Mouse (Mus musculus): Measurements from ENCODE around the gene Tph1. TPM values are rescaled to one million over a fixed set of nuclear protein-coding genes. Genes with fewer than 3 reads are reported as not detected.

Tph1 gene
- polyA plus RNA-seq, 1 experiment from 2014 or later: 2.2 TPM

DNA sequence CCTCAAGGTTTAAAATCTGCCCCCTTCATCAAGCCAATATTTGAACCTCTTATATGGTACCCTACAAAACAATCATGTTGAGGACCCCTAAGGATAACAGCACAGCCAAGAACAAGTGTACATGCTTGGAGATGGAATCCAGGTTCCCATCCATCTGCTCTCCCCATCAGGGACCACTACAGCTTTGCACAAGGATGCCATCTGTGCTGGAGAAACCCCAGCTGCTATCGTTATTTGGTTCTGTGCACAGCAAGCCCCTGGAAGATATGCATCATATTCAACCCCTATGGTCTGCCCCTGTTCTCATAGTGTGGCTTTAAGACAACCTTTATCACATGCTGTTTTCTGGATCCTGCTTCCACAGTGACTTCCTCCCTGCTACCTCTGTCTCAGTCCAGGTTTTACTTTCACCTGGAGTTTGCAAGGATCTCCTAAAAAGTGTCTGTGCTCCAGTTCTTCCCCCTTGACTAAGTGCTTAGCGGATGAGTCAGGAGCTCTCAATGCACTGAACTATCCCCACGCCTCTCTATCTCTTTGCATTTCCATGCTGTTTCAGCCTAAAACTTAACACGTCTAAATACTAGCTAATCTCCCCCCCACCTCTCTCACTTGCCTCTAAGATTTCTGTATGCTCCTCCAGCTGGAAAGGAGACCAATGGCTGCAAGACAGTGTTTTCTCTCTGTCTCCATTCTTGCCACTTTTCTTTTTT is 23.8 kb downstream of the Tph1 start:
- H3K9ac ChIP-seq: no peak overlapping the region
- no peaks in the 10 kb centered on the region for H3K27me3 ChIP-seq
- ATAC-seq (ENCODE audit: insufficient number of reproducible peaks, low FRiP score, low TSS enrichment, low read depth): no peak
- 72% methylated on average over 4 of the region's 4 CpGs for WGBS
- H3K9me3 ChIP-seq (replicated peaks): no peaks in the 10 kb centered on the region
- no peak overlapping the region for H3K4me2 ChIP-seq (replicated peaks)
- H3K4me3 ChIP-seq (replicated peaks): no peak overlapping the region
- H3K4me1 ChIP-seq: no peaks in the 10 kb centered on the region
- H3K27ac ChIP-seq (replicated peaks): no peak overlapping the region
- no peaks in the 10 kb centered on the region for H3K36me3 ChIP-seq

DNA sequence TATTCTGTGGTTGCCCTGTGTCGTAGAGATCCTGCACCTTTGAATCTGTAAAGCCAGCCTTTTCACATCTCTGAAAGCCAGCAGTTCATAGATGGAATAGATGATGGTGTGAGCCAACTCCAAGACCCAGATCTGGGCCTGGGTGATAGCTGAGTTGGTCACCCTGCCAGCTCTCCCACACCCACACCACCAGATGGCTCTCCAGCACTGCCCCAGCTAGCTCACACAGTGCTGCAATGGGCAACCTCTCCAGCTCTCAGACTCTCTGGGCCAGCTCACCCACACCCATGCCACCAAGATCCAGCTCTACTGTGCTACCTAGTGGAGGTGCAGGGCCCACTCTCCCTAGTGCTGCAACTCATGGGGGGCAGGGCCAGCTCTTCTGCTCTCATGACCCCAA is 29.2 kb downstream of the Tph1 start:
- no peaks in the 10 kb centered on the region for H3K9me3 ChIP-seq (replicated peaks)
- no peak for ATAC-seq (ENCODE audit: insufficient number of reproducible peaks, low FRiP score, low TSS enrichment, low read depth)
- H3K9ac ChIP-seq: no peak overlapping the region
- 86% methylated on average over 1 of the region's 1 CpGs for WGBS
- H3K4me2 ChIP-seq (replicated peaks): no peak overlapping the region
- no peaks in the 10 kb centered on the region for H3K36me3 ChIP-seq
- no peak overlapping the region for H3K27ac ChIP-seq (replicated peaks)
- H3K4me3 ChIP-seq (replicated peaks): no peak overlapping the region
- 0 out of 2 replicates have a peak, but pooled peaks cover 3% of the 10 kb centered on the region for H3K27me3 ChIP-seq
- peaks cover 12% of the 10 kb centered on the region for H3K4me1 ChIP-seq

DNA sequence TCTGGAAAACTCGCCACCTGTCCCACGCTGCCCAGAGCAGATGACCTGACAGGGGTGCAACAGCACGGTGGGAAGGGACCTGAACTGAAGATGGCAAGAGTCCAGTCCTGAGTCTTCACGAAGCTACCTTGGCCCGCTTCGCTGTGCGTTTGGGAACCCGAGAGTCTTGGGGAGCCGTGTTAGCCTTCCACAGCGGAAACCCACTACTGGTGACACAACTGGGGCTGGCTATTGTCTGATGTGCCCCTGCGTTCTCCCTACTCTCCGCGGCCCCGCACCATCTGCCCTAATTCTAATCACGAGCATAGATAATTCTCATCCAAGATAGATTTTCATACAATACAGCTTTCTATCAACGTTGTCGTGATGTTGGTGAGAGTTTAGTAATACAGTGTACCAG is 32.3 kb downstream of the Tph1 start:
- H3K4me1 ChIP-seq: peaks cover 12% of the 10 kb centered on the region
- peak overlapping the region; percentile 84 for H3K4me2 ChIP-seq (replicated peaks)
- peak overlapping the region; percentile 79; the same call in 1 of the 2 replicates for H3K9ac ChIP-seq
- 21% methylated on average over 17 of the region's 17 CpGs for WGBS
- no peaks in the 10 kb centered on the region for H3K9me3 ChIP-seq (replicated peaks)
- peak; percentile 44 for ATAC-seq (ENCODE audit: insufficient number of reproducible peaks, low FRiP score, low TSS enrichment, low read depth)
- no peak overlapping the region for H3K27ac ChIP-seq (replicated peaks)
- H3K36me3 ChIP-seq: no peaks in the 10 kb centered on the region
- 0 out of 2 replicates have a peak, but pooled peaks cover 3% of the 10 kb centered on the region for H3K27me3 ChIP-seq
- peak overlapping the region; percentile 73 for H3K4me3 ChIP-seq (replicated peaks)

DNA sequence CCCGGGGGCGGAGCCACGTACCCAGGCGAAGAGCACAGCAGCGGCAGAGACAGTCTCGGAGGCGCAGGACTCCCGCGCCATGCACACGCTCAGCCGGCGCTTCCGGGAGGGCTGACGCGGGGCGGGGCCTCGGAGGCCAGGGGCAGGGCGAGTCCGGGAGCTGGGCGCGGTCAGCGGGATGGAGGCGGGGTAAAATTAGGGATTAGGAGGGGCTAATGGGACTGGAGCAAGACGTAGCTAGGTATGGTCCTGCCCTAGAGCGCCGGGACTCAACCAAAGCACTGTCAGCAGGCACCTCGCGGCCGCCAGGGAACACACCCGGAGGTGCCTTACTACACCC is 32.7 kb downstream of the Tph1 start, which contains the start of gene Sergef:
Sergef (minus strand) TSS at position 116 of the 340 bp plus-strand sequence.
- no peaks in the 10 kb centered on the region for H3K36me3 ChIP-seq

DNA sequence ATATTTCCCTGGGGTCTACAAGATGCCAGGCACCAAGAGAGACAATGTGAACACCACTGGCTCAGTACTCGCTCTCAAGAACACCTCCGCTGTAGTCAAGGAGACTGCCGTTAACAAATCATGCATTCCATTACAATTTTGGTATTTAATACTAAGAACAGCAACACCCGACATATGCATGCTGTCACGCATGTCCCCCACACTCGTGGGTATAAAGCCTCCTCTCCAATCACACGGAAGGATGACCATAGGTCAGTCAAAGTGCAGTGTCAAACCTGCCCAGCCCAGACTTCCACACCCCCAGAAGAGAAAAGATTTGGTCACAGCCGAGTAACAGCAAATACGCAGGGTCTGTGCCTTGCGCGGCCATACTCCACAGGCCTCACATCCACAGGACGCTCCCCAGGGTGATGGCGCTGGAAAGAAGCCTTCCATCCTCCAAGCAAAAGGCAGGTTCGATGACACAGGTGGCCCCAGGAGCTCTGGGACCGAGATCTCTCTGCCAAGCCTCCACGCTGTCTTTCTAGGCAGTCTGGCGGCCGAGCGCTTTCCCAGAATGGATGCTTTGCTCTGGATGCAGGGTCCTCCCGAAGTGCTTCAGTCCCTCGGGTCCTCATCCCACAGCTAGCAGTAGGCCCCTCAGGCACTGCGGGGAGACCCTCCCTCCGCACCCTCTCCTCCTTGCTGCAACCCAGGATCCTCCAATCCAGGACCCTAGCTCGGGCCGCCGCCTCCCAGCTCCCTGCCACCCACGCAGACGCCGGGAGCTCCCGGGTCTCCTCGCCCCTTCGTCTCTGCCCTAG is 33.2 kb downstream of the Tph1 start:
- H3K27me3 ChIP-seq: 0 out of 2 replicates have a peak, but pooled peaks cover 3% of the 10 kb centered on the region
- H3K4me1 ChIP-seq: peaks cover 12% of the 10 kb centered on the region
- peak overlapping the region; percentile 84 for H3K4me2 ChIP-seq (replicated peaks)
- no peaks in the 10 kb centered on the region for H3K9me3 ChIP-seq (replicated peaks)
- peak overlapping the region; percentile 58; the same call in 1 of the 2 replicates for H3K27ac ChIP-seq (replicated peaks)
- no peaks in the 10 kb centered on the region for H3K36me3 ChIP-seq
- no peak; the same call in 1 of the 2 replicates for ATAC-seq (ENCODE audit: insufficient number of reproducible peaks, low FRiP score, low TSS enrichment, low read depth)
- WGBS: 8% methylated on average over 32 of the region's 32 CpGs
- peak overlapping the region; percentile 73 for H3K4me3 ChIP-seq (replicated peaks)
- peak overlapping the region; percentile 79 for H3K9ac ChIP-seq

More for the DNA sequence above, 32.7 kb downstream of the Tph1 start, which contains the start of gene Sergef:
- H3K9ac ChIP-seq: peak within 1 kb of the TSS; percentile 79
- 0 out of 2 replicates have a peak, but pooled peaks cover 3% of the 10 kb centered on the region for H3K27me3 ChIP-seq
- WGBS: 2% methylated on average over 30 of the region's 30 CpGs
- H3K27ac ChIP-seq (replicated peaks): peak within 1 kb of the TSS; percentile 58; the same call in 1 of the 2 replicates
- H3K9me3 ChIP-seq (replicated peaks): no peaks in the 10 kb centered on the region
- peak within 1 kb of the TSS; percentile 73 for H3K4me3 ChIP-seq (replicated peaks)
- H3K4me1 ChIP-seq: peaks cover 12% of the 10 kb centered on the region
- ATAC-seq (ENCODE audit: insufficient number of reproducible peaks, low FRiP score, low TSS enrichment, low read depth): peak; percentile 93
- peak within 1 kb of the TSS; percentile 84 for H3K4me2 ChIP-seq (replicated peaks)

DNA sequence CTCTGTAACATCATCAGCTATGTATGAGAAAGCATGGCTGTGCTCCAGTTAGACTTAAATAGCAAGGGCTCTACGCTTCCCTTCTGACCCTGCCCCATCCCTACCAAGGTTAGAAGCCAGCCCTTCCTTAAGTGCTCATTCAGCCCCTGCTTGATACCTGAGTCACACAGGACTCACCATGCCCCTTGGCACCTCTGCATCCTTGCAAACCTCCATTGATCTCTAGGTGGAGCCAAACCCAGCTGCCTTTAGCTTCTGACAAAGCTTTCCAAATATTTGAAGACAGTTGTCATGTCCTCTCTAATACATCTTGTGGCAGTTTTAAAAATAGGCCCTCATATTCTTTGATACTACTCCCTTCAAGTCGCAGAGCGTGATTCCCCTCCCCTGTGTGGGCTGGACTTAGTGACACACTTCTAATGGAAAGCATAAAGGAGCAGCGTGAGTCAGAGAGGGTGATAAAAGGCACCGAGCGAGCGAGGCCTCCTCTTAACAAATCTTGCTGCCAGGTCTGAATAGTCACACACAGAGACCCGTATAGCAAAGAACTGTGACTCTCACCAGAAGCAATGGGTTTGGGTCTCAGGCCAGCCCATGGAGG is 43.9 kb downstream of the Tph1 start:
- H3K4me2 ChIP-seq (replicated peaks): no peak overlapping the region
- H3K4me3 ChIP-seq (replicated peaks): no peak overlapping the region
- WGBS: 80% methylated on average over 8 of the region's 8 CpGs
- no peak for ATAC-seq (ENCODE audit: insufficient number of reproducible peaks, low FRiP score, low TSS enrichment, low read depth)
- no peaks in the 10 kb centered on the region for H3K27me3 ChIP-seq
- H3K36me3 ChIP-seq: 0 out of 2 replicates have a peak, but pooled peaks cover 15% of the 10 kb centered on the region
- H3K9ac ChIP-seq: no peak overlapping the region
- no peak overlapping the region for H3K27ac ChIP-seq (replicated peaks)
- H3K4me1 ChIP-seq: 0 out of 2 replicates have a peak, but pooled peaks cover 9% of the 10 kb centered on the region
- no peaks in the 10 kb centered on the region for H3K9me3 ChIP-seq (replicated peaks)

DNA sequence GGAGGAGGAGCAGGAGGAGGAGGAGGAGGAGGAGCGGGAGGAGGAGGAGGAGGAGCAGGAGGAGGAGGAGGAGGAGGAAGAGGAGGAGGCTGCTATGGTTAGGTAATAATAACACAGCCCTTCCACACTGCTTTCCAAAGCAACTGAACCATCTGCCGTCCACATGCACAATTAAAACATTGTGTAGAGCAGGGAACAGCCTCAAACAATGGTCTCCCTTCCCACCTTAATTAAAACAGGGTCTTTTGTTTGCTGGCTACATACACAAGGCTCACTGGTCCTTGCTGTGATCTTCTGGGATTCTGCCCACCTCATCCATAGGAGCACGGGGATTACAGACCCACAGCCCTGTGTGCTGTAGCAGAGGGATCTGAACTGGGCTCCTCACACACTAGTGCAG is 48.4 kb downstream of the Tph1 start:
- WGBS: 44% methylated on average over 2 of the region's 3 CpGs
- H3K36me3 ChIP-seq: 0 out of 2 replicates have a peak, but pooled peaks cover 8% of the 10 kb centered on the region
- ATAC-seq (ENCODE audit: insufficient number of reproducible peaks, low FRiP score, low TSS enrichment, low read depth): peak; percentile 37; the same call in 1 of the 2 replicates

DNA sequence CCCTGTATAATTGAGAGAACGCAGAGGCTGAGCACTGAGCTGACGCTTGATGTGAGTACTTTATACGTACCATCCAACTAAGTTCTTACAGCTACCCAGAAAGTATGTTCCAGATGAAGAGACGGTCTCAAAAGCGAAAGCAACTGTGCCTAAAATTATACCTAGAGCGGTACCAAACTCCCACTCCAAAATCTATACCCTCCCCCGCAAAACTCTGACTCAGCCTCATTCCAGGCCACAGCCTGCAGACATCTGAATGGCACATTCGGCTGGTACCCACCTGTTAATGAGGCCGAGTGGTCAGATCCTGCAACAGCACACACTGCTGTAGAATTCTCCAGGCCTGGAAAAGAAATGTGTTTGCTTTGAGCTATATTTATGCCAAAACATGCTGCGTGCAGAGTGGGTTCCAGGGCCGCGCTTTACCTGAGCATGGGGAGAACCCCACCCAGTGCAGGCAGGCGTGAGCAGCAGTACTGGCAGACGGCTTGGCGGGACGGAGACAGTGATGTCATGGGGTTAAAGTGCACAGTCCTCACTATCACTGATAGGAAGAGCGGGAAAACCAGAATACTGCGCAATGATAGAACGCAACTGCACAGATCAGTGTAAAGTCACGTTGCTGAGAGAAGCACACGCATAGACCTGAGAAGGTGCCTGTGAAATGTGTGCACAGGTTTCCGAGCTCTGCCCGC is 53.8 kb downstream of the Tph1 start:
- ATAC-seq (ENCODE audit: insufficient number of reproducible peaks, low FRiP score, low TSS enrichment, low read depth): 0 out of 2 replicates have a peak, but pooled peaks have one; percentile 13
- Histone ChIP-seq H3K4me3 (replicated peaks) (no peak overlapping the region), H3K9ac (no peak overlapping the region), H3K27ac (replicated peaks) (no peak overlapping the region), H3K4me1 (no peaks in the 10 kb centered on the region), H3K9me3 (replicated peaks) (no peaks in the 10 kb centered on the region), H3K27me3 (no peaks in the 10 kb centered on the region), H3K36me3 (0 out of 2 replicates have a peak, but pooled peaks cover 8% of the 10 kb centered on the region), H3K4me2 (replicated peaks) (no peak overlapping the region)
- 87% methylated on average over 23 of the region's 23 CpGs for WGBS

More for the DNA sequence above, 48.4 kb downstream of the Tph1 start:
- Histone ChIP-seq H3K4me2 (replicated peaks) (no peak overlapping the region), H3K4me1 (0 out of 2 replicates have a peak, but pooled peaks cover 9% of the 10 kb centered on the region), H3K27ac (replicated peaks) (peak overlapping the region; percentile 67), H3K27me3 (no peaks in the 10 kb centered on the region), H3K9me3 (replicated peaks) (no peaks in the 10 kb centered on the region), H3K4me3 (replicated peaks) (no peak overlapping the region), H3K9ac (no peak overlapping the region)

DNA sequence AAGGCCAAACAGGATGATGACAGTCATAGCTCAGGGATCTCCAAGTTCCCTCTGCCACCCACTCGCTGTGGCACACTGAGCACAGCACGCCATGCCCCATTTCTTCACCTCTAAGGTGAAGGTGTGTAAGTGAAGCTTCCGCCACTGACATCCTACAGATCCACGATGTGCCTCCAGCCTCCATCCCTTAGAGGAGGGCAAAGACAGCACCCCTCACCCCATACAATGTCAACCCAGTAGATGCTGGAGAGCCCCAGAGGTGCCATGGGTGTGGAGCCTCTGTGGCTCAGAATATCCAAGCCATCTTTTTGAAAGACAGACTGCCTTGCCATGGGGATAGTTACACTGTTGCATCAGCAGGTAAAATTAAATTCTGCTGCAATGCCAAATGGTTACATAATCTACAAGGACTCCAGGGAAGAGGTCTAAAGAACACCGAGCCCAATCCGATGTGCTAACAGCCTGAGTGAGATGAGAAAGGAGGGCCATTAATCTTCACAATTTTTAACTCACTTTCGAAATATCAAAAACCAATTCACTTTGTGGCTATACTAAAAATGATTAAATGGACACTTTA is 55.8 kb downstream of the Tph1 start:
- Histone ChIP-seq H3K4me2 (replicated peaks) (no peak overlapping the region), H3K4me3 (replicated peaks) (no peak overlapping the region), H3K27ac (replicated peaks) (no peak overlapping the region), H3K36me3 (0 out of 2 replicates have a peak, but pooled peaks cover 8% of the 10 kb centered on the region), H3K9me3 (replicated peaks) (no peaks in the 10 kb centered on the region), H3K9ac (no peak overlapping the region), H3K27me3 (no peaks in the 10 kb centered on the region), H3K4me1 (peaks cover 13% of the 10 kb centered on the region; the same call in 1 of the 2 replicates)
- no peak for ATAC-seq (ENCODE audit: insufficient number of reproducible peaks, low FRiP score, low TSS enrichment, low read depth)
- 90% methylated on average over 7 of the region's 7 CpGs for WGBS

DNA sequence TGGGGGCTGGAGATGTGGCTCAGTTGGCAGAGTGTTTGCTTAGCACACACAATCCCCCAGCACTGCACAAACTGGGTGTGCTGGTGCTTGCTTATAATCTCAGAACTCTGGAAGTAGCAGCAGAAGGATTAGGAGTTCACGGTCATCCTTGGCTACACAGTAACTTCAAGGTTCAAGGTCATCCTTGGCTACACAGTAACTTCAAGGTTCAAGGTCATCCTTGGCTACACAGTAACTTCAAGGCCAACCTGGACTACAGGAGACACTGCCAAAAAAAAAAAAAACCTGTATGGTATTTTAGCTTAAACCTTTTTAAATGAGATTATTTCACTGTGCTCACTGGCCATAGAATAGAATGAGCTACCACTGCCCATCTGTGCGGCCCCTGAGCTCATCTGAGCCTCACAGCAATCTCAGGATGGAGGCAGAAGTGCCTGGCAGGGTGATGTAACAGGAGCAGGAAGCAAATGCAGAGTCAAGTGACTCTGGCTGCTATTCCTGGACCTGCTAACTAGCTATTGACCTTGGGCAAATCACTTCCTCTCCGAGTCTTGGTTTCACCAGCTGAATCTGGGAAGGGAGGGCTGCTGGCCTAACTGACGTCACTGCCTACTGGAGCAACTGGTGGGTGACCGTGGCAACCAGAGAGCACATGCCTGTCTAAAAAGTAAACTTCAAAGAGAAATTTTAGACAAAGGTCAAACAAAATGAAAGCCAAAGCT is 56.9 kb downstream of the Tph1 start:
- ATAC-seq (ENCODE audit: insufficient number of reproducible peaks, low FRiP score, low TSS enrichment, low read depth): no peak
- 56% methylated on average over 5 of the region's 5 CpGs for WGBS

More for the DNA sequence above, 56.9 kb downstream of the Tph1 start:
- H3K4me2 ChIP-seq (replicated peaks): no peak overlapping the region
- no peak overlapping the region for H3K9ac ChIP-seq
- peaks cover 13% of the 10 kb centered on the region; the same call in 1 of the 2 replicates for H3K4me1 ChIP-seq
- no peaks in the 10 kb centered on the region for H3K9me3 ChIP-seq (replicated peaks)
- no peaks in the 10 kb centered on the region for H3K27me3 ChIP-seq
- 0 out of 2 replicates have a peak, but pooled peaks cover 1% of the 10 kb centered on the region for H3K36me3 ChIP-seq
- H3K4me3 ChIP-seq (replicated peaks): no peak overlapping the region
- no peak overlapping the region for H3K27ac ChIP-seq (replicated peaks)

Data from embryonic facial prominence, embryonic 15.5 days (tissue).